Mouse (Mus musculus) hindbrain, postnatal 0 days (tissue): ENCODE data around the gene Ifnb1. TPM values are rescaled to one million over a fixed set of nuclear protein-coding genes. Genes with fewer than 3 reads are reported as not detected.

Experiments used
- ATAC-seq: fragments of 200-750 bp; cut with Nextera tagmentation; 2 replicates; pipeline ENCODE4 v1.8.0; 2017; ENCODE audit warnings: mild to moderate bottlenecking, moderate TSS enrichment, moderate library complexity
- DNase-seq: peaks from one replicate; pipeline ENCODE4 v3.0.0-alpha.2; 2015; ENCODE audit warnings: low spot score
- H3K27ac ChIP-seq: fragments of 300-500 bp; sonication (generic); 2 replicates; pipeline ENCODE4 v1.5.1; 2014; ENCODE audit warnings: mild to moderate bottlenecking
- H3K27me3 ChIP-seq: fragments of 300-500 bp; sonication (generic); 2 replicates; pipeline ENCODE4 v1.6.1; 2014; ENCODE audit warnings: low read length, mixed read lengths; ENCODE audit not compliant: insufficient read depth
- H3K36me3 ChIP-seq: fragments of 300-500 bp; sonication (generic); 2 replicates; pipeline ENCODE4 v1.6.1; 2014; ENCODE audit warnings: low read length, mixed read lengths; ENCODE audit not compliant: insufficient read depth
- H3K4me1 ChIP-seq: fragments of 300-500 bp; sonication (generic); 2 replicates; pipeline ENCODE4 v1.6.1; 2014; ENCODE audit warnings: antibody characterized with exemption, low read length, mixed read lengths; ENCODE audit not compliant: insufficient read depth
- H3K4me2 ChIP-seq: fragments of 300-500 bp; sonication (generic); 2 replicates; pipeline ENCODE4 v1.6.1; 2014; ENCODE audit warnings: low read depth, mild to moderate bottlenecking, low read length, moderate library complexity, mixed read lengths
- H3K4me3 ChIP-seq: fragments of 300-500 bp; sonication (generic); 2 replicates; pipeline ENCODE4 v1.5.1; 2014; ENCODE audit warnings: low read length
- H3K9ac ChIP-seq: fragments of 300-500 bp; sonication (generic); replicated peaks from 2 replicates; pipeline ENCODE4 v1.6.1; 2014; ENCODE audit warnings: mild to moderate bottlenecking, low read length, moderate library complexity, mixed read lengths
- H3K9me3 ChIP-seq: fragments of 300-500 bp; sonication (generic); 2 replicates; pipeline ENCODE4 v1.6.1; 2016; ENCODE audit warnings: low read length, mixed read lengths
- CTCF ChIP-seq: IDR thresholded peaks from 2 replicates; pipeline ENCODE4 v1.5.1; 2016; ENCODE audit warnings: antibody characterized with exemption, control low read depth, low read depth
- WGBS: fragments of 180-500 bp; shearing (Covaris S2); extraction: QIAGEN DNeasy Blood & Tissue Kit; methylation state at CpG from one replicate; pipeline ENCODE4 v1.1.7; 2014; 5-methylcytosine and 5-hydroxymethylcytosine counted together
- polyA plus RNA-seq: library from polyadenylated mRNA; unstranded; fragments of >200 nt; fragmentation: Nextera tagmentation; extraction: Ambion mirVana; gene quantifications from 2 replicates; pipeline ENCODE4 v1.2.1, GENCODE M21; 2015
- total RNA-seq: library from RNA; depleted of rRNA; stranded (reverse); fragments of >200 nt; gene quantifications from 2 replicates; pipeline ENCODE4 v1.2.3, GENCODE M21; 2014; rRNA removed

Ifnb1 gene
- total and polyA plus RNA-seq, 2 experiments from 2014 or later = not detected

DNA sequence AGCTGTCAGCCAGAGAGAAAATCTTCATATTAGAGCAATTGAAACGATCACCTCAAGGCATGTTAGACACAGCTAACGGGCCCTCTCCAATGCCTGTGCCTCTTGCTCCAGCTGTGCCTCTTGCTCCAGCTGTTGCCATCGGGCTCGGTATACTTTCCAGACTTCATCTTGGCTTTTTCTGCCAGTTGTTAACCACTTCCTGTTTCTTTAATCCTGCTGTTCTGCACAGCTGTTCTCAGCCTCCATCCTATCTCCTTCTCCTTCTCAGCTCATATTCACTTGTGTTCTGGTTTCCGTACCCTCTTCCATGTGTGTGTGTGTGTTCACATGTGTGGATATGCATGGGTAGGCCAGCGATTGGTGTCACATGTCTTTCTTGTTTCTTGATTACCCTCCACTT lies 42.4 kb downstream of the Ifnb1 start:
- no peak for DNase-seq
- no peak overlapping the region for H3K4me3 ChIP-seq
- 83% methylated on average over 6 of the region's 6 CpGs for WGBS
- no peak for ATAC-seq
- no peak for TF ChIP-seq CTCF
- H3K9ac ChIP-seq = no peak overlapping the region
- H3K4me2 ChIP-seq = no peak overlapping the region
- no peaks in the 10 kb centered on the region for H3K9me3 ChIP-seq
- no peaks in the 10 kb centered on the region for H3K4me1 ChIP-seq
- no peaks in the 10 kb centered on the region for H3K27me3 ChIP-seq
- H3K36me3 ChIP-seq = no peaks in the 10 kb centered on the region
- H3K27ac ChIP-seq = no peak overlapping the region

DNA sequence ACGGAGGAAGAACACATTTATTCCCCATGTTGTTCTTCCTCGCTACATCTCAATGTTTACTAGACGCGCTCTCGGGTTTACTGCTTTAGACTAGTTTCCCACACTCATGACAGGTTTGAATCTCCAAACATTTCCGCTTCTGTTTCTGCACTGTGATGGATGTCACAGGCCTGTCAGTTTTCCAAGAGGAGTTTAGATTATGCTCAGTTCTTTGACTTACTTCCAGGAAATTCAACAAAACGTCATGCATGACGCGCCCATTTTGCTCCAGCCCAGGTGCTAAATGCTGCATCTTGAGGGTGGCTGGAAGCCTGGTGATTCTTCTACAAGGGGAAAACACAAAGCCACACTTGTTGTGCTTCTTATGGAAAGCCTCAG lies 43.8 kb downstream of the Ifnb1 start:
- Histone ChIP-seq H3K27ac (no peak overlapping the region), H3K36me3 (no peaks in the 10 kb centered on the region), H3K4me1 (no peaks in the 10 kb centered on the region), H3K9me3 (no peaks in the 10 kb centered on the region), H3K4me2 (no peak overlapping the region), H3K9ac (no peak overlapping the region), H3K27me3 (no peaks in the 10 kb centered on the region), H3K4me3 (no peak overlapping the region)
- TF ChIP-seq CTCF = no peak
- ATAC-seq = no peak
- DNase-seq = no peak
- 78% methylated on average over 9 of the region's 9 CpGs for whole genome bisulfite sequencing

DNA sequence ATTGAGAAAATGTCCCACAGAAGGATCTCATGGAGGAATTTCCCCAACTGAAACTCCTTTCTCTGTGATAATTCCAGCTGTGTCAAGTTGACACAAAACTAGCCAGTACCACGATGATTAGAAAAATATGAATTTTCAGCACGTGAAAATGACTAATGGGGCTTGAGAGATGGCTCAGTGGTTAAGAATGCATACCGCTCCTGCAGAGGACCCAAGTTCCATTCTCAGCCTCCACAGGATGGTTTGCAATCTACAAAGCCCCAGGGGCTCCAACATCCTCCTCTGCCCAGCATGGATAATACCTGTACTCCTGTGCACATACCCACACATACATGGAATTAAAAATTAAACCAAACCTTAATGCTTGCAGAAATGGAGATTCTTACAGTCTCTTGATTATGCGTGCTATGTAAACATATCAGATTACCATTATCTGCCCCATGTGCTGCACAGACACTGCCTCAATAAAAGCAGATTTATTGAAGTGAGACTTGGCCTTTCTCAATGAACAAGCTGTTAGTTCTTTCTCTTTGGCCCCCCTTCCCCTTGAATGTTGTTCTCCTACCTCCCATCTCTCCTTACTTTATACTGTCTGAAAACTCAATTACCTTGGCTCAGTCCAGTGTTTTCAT lies 44.3 kb downstream of the Ifnb1 start:
- Histone ChIP-seq H3K9ac (no peak overlapping the region), H3K36me3 (no peaks in the 10 kb centered on the region), H3K4me3 (no peak overlapping the region), H3K4me2 (no peak overlapping the region), H3K27ac (no peak overlapping the region), H3K27me3 (no peaks in the 10 kb centered on the region), H3K9me3 (no peaks in the 10 kb centered on the region), H3K4me1 (no peaks in the 10 kb centered on the region)
- no peak for TF ChIP-seq CTCF
- DNase-seq (no peak), ATAC-seq (no peak)
- WGBS = 90% methylated on average over 4 of the region's 4 CpGs

DNA sequence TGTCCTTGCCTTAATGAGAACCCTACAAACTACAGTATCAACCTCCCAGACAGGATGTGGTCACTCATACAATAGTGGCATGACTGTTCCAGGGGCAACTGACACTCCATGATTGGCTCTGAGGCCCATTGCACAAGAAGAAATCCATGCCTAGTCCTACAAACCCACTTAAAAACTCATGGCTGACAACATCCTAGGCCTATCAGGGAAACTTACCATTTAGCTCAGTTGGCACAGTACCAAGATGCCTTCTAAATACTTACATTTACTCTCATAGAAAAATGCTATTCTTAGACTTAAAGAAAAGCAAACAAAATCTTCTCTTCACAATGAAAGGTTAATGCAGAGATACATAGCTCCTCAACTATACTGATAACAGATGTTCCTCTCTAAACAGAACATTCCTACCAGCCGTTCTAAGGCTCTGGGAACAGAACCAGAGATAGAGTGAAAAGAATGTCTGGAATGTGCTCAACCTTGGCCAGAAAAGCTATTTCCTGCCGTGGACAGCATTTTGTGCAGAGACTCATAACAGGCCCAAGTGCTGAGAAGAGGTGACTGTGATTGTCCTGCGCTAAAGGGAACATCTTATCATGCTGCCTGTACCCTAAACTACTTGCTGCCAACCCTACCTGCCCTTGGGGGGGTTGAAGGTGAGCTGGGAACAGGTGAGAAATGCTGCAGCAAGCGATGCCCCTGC lies 45.9 kb downstream of the Ifnb1 start:
- no peak overlapping the region for H3K4me2 ChIP-seq
- no peak for ATAC-seq
- no peak for DNase-seq
- no peak for TF ChIP-seq CTCF
- no peaks in the 10 kb centered on the region for H3K9me3 ChIP-seq
- WGBS = 67% methylated on average over 4 of the region's 4 CpGs
- H3K9ac ChIP-seq = no peak overlapping the region
- H3K4me1 ChIP-seq = no peaks in the 10 kb centered on the region
- no peak overlapping the region for H3K27ac ChIP-seq
- no peaks in the 10 kb centered on the region for H3K27me3 ChIP-seq
- no peaks in the 10 kb centered on the region for H3K36me3 ChIP-seq
- no peak overlapping the region for H3K4me3 ChIP-seq

DNA sequence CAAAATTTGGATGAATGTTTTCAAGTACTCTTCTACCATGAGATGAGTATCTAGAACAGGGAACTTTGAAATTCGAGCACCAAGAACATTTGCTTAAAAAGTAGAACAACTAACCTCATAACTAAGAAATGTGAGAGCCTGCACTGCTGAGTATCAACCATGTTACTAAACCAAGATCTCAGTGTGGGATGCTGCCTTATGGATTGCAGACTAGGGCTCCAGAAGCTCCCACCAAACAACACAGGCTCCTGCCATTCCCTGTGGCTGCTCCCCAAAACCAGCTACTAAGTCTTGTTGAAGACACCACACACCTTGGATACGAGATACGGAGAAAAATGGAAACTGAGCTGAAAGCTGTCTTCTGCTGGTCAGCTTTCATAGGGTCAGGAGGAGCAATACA lies 46.5 kb downstream of the Ifnb1 start:
- no peaks in the 10 kb centered on the region for H3K27me3 ChIP-seq
- 90% methylated on average over 3 of the region's 3 CpGs for WGBS

More for the DNA sequence above, 46.5 kb downstream of the Ifnb1 start:
- H3K27ac ChIP-seq = no peak overlapping the region
- no peaks in the 10 kb centered on the region for H3K9me3 ChIP-seq
- DNase-seq (no peak), ATAC-seq (no peak)
- H3K4me3 ChIP-seq = no peak overlapping the region
- H3K4me2 ChIP-seq = no peak overlapping the region
- no peaks in the 10 kb centered on the region for H3K4me1 ChIP-seq
- H3K36me3 ChIP-seq = no peaks in the 10 kb centered on the region
- TF ChIP-seq CTCF = no peak
- H3K9ac ChIP-seq = no peak overlapping the region

Other genes with a start within 250 kb of the Ifnb1 start
- gene Hacd4, start 83.8 kb downstream of the Ifnb1 start, total RNA-seq = 4.4 and 5.3 TPM in 2 replicates
- 4.9 and 5.0 TPM in 2 replicates for gene Hacd4, start 83.8 kb downstream of the Ifnb1 start, polyA plus RNA-seq
- gene Ifna15, start 35.5 kb upstream of the Ifnb1 start, total RNA-seq = not detected in 2 replicates
- gene Ifna15, start 35.5 kb upstream of the Ifnb1 start, polyA plus RNA-seq = not detected in 2 replicates
- not detected in 2 replicates for gene Ifna14, start 49.0 kb upstream of the Ifnb1 start, total RNA-seq
- gene Ifna14, start 49.0 kb upstream of the Ifnb1 start, polyA plus RNA-seq = not detected in 2 replicates
- not detected in 2 replicates for gene Ifna9, start 69.6 kb upstream of the Ifnb1 start, total RNA-seq
- not detected in 2 replicates for gene Ifna9, start 69.6 kb upstream of the Ifnb1 start, polyA plus RNA-seq
- gene Ifna12, start 80.6 kb upstream of the Ifnb1 start, total RNA-seq = not detected in 2 replicates
- not detected in 2 replicates for gene Ifna12, start 80.6 kb upstream of the Ifnb1 start, polyA plus RNA-seq
- gene C87499, start 111.6 kb upstream of the Ifnb1 start, total RNA-seq = not detected in 2 replicates
- gene C87499, start 111.6 kb upstream of the Ifnb1 start, polyA plus RNA-seq = not detected in 2 replicates
- not detected in 2 replicates for gene Ifna13, start 121.7 kb upstream of the Ifnb1 start, total RNA-seq
- not detected in 2 replicates for gene Ifna13, start 121.7 kb upstream of the Ifnb1 start, polyA plus RNA-seq
- gene Ifna16, start 154.2 kb upstream of the Ifnb1 start, total RNA-seq = not detected in 2 replicates
- not detected in 2 replicates for gene Ifna16, start 154.2 kb upstream of the Ifnb1 start, polyA plus RNA-seq
- gene Ifna2, start 161.1 kb upstream of the Ifnb1 start, total RNA-seq = not detected in 2 replicates
- not detected in 2 replicates for gene Ifna2, start 161.1 kb upstream of the Ifnb1 start, polyA plus RNA-seq
- not detected in 2 replicates for gene Ifnab, start 168.6 kb upstream of the Ifnb1 start, total RNA-seq
- not detected in 2 replicates for gene Ifnab, start 168.6 kb upstream of the Ifnb1 start, polyA plus RNA-seq
- gene Gm26566, start 199.0 kb upstream of the Ifnb1 start, total RNA-seq = 0.18 and 2.2 TPM in 2 replicates
- gene Gm26566, start 199.0 kb upstream of the Ifnb1 start, polyA plus RNA-seq = 1.4 and 1.5 TPM in 2 replicates
- 140 TPM in 2 replicates for gene Klhl9, start 199.7 kb upstream of the Ifnb1 start, total RNA-seq
- gene Klhl9, start 199.7 kb upstream of the Ifnb1 start, polyA plus RNA-seq = 73.1 and 78.8 TPM in 2 replicates
- not detected in 2 replicates for gene Gm13271, start 232.1 kb upstream of the Ifnb1 start, total RNA-seq
- not detected in 2 replicates for gene Gm13271, start 232.1 kb upstream of the Ifnb1 start, polyA plus RNA-seq
- not detected in 2 replicates for gene Gm13283, start 237.3 kb upstream of the Ifnb1 start, total RNA-seq
- not detected in 2 replicates for gene Gm13283, start 237.3 kb upstream of the Ifnb1 start, polyA plus RNA-seq